19 mouse cellular contexts compared by ENCODE assay signal in the genomic region with DNA sequence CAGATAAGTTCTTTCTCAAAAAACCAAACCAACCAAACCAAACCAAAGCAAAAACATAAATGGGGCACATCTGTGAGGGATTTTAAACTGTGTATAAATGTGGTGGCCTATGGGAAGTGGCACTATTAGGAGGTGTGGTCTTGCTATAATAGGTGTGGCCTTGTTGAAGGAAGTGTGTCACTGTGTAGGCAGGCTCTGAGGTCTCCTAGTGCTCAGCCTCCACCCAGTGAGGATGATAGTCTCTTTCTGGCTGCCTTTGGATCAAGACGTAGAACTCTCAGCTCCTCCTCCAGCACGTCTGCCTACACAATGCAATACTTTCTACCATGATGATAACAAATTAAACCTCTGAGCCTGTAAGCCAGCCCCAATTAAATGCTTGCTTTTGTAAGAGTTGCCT. TPM values are rescaled to one million over a fixed set of nuclear protein-coding genes. Genes with fewer than 3 reads are reported as not detected.
"Had no signal": no experiment of that assay in that cellular context is flagged by ENCODE, and none has a peak within 500 bp of the region (broad histone marks: within the 10 kb centered on the region; RNA-seq: fewer than 3 reads in every experiment).

No protein-coding gene starts in this region.

- ATAC-seq: inflammation-experienced regulatory T-cells, adult 6 months; lung, postnatal 0 days had no signal

- H3K27ac ChIP-seq: kidney, embryonic 15.5 days; left cerebral cortex, adult 2 months; stomach, embryonic 15.5 days had no signal

- H3K4me1 ChIP-seq: kidney, embryonic 15.5 days; stomach, embryonic 15.5 days had no signal

- H3K4me2 ChIP-seq: kidney, embryonic 15.5 days; lung, embryonic 14.5 days; midbrain, embryonic 11.5 days; stomach, embryonic 15.5 days had no signal

- H3K9me3 ChIP-seq: kidney, embryonic 15.5 days; megakaryocyte, embryonic 14.5 days; stomach, embryonic 15.5 days had no signal

- DNase-seq: kidney, adult 11 months; kidney, adult 8-10 months; kidney, postnatal 10 days; kidney, postnatal 36 days; layer of hippocampus, postnatal 36 days; lung, embryonic 14.5 days; midbrain, embryonic 14.5 days; spleen, adult 18-20 months; thymus, adult 18-20 months; thymus, postnatal 36 days had no signal

- H3K9ac ChIP-seq: kidney, embryonic 15.5 days; lung, embryonic 14.5 days; stomach, embryonic 15.5 days had no signal

- H3K4me3 ChIP-seq: kidney, embryonic 15.5 days; left cerebral cortex, adult 2 months; megakaryocyte, embryonic 14.5 days; stomach, embryonic 15.5 days had no signal

- H3K27me3 ChIP-seq: kidney, embryonic 15.5 days; megakaryocyte, embryonic 14.5 days; stomach, embryonic 15.5 days had no signal

RNA-seq across cellular contexts. Expression of a gene that starts 43.4 kb away (rescaled TPM):
- total RNA-seq: liver, adult 2 months had no signal
- polyA plus RNA-seq: inflammation-experienced regulatory T-cells, adult 6 months; macrophage had no signal
